Mouse (Mus musculus) kidney, adult 2 months (tissue): ENCODE measurements at regions not wholly inside any gene's neighbourhood (a gene's known extent, or its start where the extent isn't known, plus 50 kb on each side); places are given as distances from the start of the nearest gene placed in this dataset.
"Not testable (repeated sequence)": the region's sequence is repeated elsewhere in the genome, so short reads cannot be mapped to it uniquely, and the experiment has no call there.

Experiments used
- DNase-seq: peaks from one replicate; pipeline ENCODE4 v3.0.0; 2021
- H3K27ac ChIP-seq: fragments of 200-500 bp; 2 replicates; pipeline ENCODE4 v1.5.1; 2012; ENCODE audit warnings: low read depth, low read length, control low read depth, inconsistent platforms; ENCODE audit not compliant: insufficient read depth
- H3K27me3 ChIP-seq: fragments of 200-500 bp; replicated peaks from 2 replicates; pipeline ENCODE4 v1.6.1; 2012; ENCODE audit warnings: mild to moderate bottlenecking, moderate library complexity, low read length, inconsistent platforms; ENCODE audit not compliant: control insufficient read depth, insufficient read depth
- H3K36me3 ChIP-seq: fragments of 200-500 bp; 2 replicates; pipeline ENCODE4 v1.6.1; 2012; ENCODE audit warnings: mild to moderate bottlenecking, moderate library complexity, low read length, inconsistent platforms; ENCODE audit not compliant: control insufficient read depth, insufficient read depth
- H3K4me1 ChIP-seq: fragments of 200-500 bp; 2 replicates; pipeline ENCODE4 v1.6.1; 2011; ENCODE audit warnings: low read length; ENCODE audit not compliant: control insufficient read depth, insufficient read depth
- H3K4me3 ChIP-seq: fragments of 200-500 bp; 2 replicates; pipeline ENCODE4 v1.5.1; 2011; ENCODE audit warnings: mild to moderate bottlenecking, low read depth, low read length, control low read depth; ENCODE audit not compliant: insufficient read depth
- CTCF ChIP-seq: fragments of 200-500 bp; conservative IDR thresholded peaks from 2 replicates; pipeline ENCODE4 v1.5.1; 2011; ENCODE audit warnings: low read depth, mild to moderate bottlenecking, control low read depth, low read length, moderate library complexity, mixed read lengths; ENCODE audit not compliant: insufficient read depth, insufficient read length
- POLR2A ChIP-seq: fragments of 200-500 bp; IDR thresholded peaks from one replicate; pipeline ENCODE4 v1.6.1; 2011; ENCODE audit warnings: low read depth, low read length, control low read depth
- WGBS: fragments of 180-500 bp; shearing (Covaris S2); methylation state at CpG from one replicate; pipeline ENCODE4 v1.1.7; 2018; 5-methylcytosine and 5-hydroxymethylcytosine counted together

DNA sequence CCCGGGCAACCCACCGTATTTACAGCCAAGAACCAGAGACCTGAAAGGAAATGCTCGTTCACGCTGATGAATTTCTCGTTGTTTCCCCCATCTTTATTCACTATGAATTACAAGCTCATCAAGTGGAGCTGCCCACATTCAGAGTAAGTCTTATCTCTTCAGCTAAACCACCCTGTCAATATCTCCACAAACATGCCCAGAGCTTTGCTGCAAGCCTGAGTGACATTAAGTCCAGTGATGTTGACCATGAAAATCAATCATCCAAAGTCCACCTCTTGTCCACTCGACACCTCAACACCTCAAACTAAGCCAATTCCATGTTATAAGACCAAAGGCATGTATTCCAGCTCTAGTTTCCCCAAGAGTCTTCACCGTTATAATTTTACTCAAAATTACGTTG is 582.8 kb downstream of the Fam19a2 start:
- no peak overlapping the region for H3K27ac ChIP-seq
- TF ChIP-seq POLR2A, result no peak
- no peak for TF ChIP-seq CTCF
- H3K27me3 ChIP-seq, result no peaks in the 10 kb centered on the region
- WGBS, result 81% methylated on average over 8 of the region's 8 CpGs
- no peaks in the 10 kb centered on the region for H3K36me3 ChIP-seq
- H3K4me3 ChIP-seq, result no peak overlapping the region
- no peaks in the 10 kb centered on the region for H3K4me1 ChIP-seq
- no peak for DNase-seq

DNA sequence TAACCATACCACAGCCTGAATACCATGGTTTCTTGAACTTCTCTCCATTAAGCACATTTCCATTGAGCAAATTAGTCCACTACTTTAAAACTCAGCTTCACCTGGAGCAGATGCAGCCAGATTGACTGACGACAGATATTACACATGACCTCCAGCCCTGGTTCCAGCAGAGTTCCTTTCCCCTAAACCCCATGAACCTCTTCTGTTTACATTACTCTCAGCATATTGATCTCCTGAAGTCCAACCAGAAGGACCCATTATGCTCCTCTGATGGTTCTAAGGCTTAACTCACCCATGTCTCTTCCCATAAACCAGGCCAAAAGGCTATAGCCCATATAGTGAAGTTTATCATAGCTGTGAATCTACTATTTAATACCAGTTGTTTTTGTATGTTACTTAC is 584.8 kb downstream of the Fam19a2 start:
- H3K27me3 ChIP-seq, result no peaks in the 10 kb centered on the region
- 81% methylated on average over 1 of the region's 1 CpGs for WGBS
- no peaks in the 10 kb centered on the region for H3K4me1 ChIP-seq
- no peak for DNase-seq
- H3K36me3 ChIP-seq, result no peaks in the 10 kb centered on the region
- H3K4me3 ChIP-seq, result no peak overlapping the region
- TF ChIP-seq CTCF, result no peak
- TF ChIP-seq POLR2A, result no peak
- no peak overlapping the region for H3K27ac ChIP-seq

DNA sequence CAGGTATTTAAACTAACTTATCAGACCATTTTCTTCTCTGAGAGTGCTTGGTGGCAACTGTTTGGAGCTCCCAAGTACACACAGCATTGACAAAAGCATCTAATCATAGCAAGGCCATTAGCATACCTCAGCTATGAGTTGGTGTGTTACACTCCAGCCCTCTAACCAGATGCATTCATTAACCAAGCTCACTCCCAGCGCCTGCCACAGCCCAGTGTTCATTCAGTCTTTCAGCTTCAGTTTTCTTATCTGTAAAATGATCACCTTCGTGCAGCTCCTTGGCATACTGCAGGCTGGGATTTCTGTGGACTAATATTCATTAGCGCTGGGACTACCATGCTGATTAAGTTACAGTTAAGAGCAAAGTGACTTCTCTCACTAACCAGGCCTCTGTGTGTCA is 611.7 kb downstream of the Fam19a2 start:
- H3K27me3 ChIP-seq, result no peaks in the 10 kb centered on the region
- peak; percentile 23 for DNase-seq
- H3K27ac ChIP-seq, result no peak overlapping the region
- H3K4me3 ChIP-seq, result no peak overlapping the region
- 27% methylated on average over 3 of the region's 3 CpGs for WGBS
- no peak for TF ChIP-seq CTCF
- no peak for TF ChIP-seq POLR2A
- no peaks in the 10 kb centered on the region for H3K36me3 ChIP-seq
- H3K4me1 ChIP-seq, result no peaks in the 10 kb centered on the region

DNA sequence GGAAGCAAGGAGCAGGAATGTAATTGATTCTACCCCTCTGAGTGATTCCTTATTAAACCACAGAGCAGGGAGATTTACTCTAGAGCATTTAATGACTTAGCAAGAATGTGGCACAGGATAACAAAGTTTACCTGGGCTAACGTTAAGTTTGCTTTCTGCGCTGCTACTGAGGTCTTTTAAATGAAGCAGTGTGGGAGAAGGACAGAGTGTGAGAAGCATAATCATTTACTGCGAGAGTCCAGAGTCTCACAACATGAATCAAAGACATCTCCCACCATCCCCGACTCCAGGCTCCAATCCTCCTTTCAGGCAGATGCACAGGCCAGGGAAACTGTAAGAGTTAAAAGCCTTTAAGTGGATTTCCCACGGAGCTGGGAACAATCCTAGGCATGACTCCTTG is 612.1 kb downstream of the Fam19a2 start:
- H3K27ac ChIP-seq, result no peak overlapping the region
- no peaks in the 10 kb centered on the region for H3K27me3 ChIP-seq
- no peaks in the 10 kb centered on the region for H3K4me1 ChIP-seq
- H3K36me3 ChIP-seq, result no peaks in the 10 kb centered on the region
- no peak for TF ChIP-seq POLR2A
- TF ChIP-seq CTCF, result no peak
- H3K4me3 ChIP-seq, result no peak overlapping the region
- no peak for DNase-seq
- 29% methylated on average over 5 of the region's 5 CpGs for WGBS

DNA sequence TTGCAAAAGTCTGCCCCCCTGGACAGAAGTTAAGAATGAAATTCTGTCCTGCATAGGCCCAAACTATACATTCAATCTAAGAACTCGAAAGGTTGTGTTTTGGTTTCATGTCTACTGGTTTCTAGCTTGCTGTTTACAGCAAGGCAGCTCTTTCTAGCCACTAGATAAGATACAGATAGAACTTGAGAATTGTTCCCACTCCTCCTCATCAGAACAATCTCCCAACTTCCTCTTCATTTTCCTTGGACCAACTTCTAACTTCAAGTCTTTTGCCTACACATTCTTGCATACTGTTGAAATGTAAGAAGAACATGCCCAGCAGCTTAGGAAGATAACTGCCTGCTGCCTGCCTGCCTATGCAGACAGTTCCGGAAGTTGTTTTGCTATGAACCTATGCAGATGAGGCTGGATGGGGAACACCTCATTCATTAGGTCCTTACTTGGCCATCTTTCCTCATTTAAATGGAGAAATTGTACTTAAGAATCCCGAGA is 624.9 kb downstream of the Fam19a2 start:
- no peak for DNase-seq
- H3K27me3 ChIP-seq, result no peaks in the 10 kb centered on the region
- H3K36me3 ChIP-seq, result no peaks in the 10 kb centered on the region
- no peak overlapping the region for H3K27ac ChIP-seq
- WGBS, result 82% methylated on average over 3 of the region's 3 CpGs
- no peak for TF ChIP-seq POLR2A
- no peak for TF ChIP-seq CTCF
- H3K4me1 ChIP-seq, result no peaks in the 10 kb centered on the region
- H3K4me3 ChIP-seq, result no peak overlapping the region

DNA sequence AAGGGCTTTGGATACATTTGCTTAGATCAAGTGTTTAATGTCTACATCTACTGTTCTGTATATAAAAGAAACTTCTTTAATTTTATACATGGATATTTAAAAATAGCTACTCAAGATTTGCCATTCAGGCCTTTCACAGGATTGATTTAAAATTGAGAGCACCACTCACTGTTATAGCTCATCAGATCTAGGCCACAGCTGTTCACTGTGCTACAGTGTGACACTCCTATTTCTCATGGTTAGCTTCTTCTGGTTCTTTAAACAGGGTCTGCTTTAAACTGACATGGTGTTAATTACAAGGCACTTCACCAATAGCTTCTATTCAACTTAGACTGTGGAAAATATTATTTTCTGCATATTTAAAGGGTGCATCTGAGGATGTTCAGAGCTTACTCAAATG is 655.3 kb downstream of the Fam19a2 start:
- no peaks in the 10 kb centered on the region for H3K27me3 ChIP-seq
- DNase-seq, result no peak
- H3K27ac ChIP-seq, result no peak overlapping the region
- no peak overlapping the region for H3K4me3 ChIP-seq
- no peaks in the 10 kb centered on the region for H3K36me3 ChIP-seq
- no peak for TF ChIP-seq POLR2A
- no peak for TF ChIP-seq CTCF
- H3K4me1 ChIP-seq, result no peaks in the 10 kb centered on the region

DNA sequence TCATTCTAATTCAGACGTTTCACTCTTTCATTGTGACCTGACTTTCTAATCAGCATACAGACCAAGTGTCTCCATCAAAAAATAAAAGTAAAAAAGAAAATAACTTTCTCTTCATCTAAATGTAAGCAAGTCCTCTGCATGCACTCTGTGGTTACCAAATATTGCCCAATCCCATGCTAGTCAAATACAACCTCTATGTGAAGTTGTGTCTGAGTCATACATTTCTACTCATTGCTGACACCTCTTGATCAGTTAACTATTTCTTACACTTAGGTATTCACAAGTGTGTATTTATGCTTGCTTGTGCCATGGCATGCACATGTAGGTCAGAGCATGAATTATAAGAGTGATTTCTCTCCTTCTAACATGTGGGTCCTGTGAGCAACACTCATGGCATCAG is 666.2 kb downstream of the Fam19a2 start:
- no peak overlapping the region for H3K4me3 ChIP-seq
- H3K4me1 ChIP-seq, result no peaks in the 10 kb centered on the region
- whole genome bisulfite sequencing, result 55% methylated on average over 1 of the region's 1 CpGs
- no peaks in the 10 kb centered on the region for H3K36me3 ChIP-seq
- DNase-seq, result no peak
- H3K27ac ChIP-seq, result no peak overlapping the region
- TF ChIP-seq POLR2A, result no peak
- TF ChIP-seq CTCF, result no peak
- no peaks in the 10 kb centered on the region for H3K27me3 ChIP-seq

DNA sequence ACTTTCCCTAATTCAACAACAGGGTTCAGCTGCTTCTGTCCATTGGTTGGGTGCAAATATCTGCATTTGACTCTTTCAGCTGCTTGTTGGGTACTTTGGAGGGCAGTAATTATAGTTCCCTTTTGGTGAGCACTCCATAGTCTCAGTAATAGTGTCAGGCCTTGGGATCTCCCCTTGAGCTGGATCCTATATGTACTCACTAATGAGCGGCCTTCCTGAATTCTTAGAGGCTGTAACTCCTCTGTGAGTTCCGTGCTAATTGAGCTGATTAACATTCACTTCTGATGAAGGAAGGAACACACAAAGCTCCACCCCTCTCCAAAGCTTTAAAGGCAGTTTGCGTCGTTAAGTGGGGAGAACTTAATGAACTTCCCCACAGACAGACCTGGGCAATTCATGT is 674.9 kb downstream of the Fam19a2 start:
- not testable (repeated sequence) for H3K36me3 ChIP-seq, H3K4me1 ChIP-seq, H3K4me3 ChIP-seq, DNase-seq, H3K27me3 ChIP-seq, H3K27ac ChIP-seq
- WGBS, result 75% methylated on average over 4 of the region's 4 CpGs
